Mouse (Mus musculus): ENCODE results near the gene 1700001L19Rik. TPM values are rescaled to one million over a fixed set of nuclear protein-coding genes. Genes with fewer than 3 reads are reported as not detected.
A peak's percentile ranks its signal among the peaks of the same experiment; 100 is the strongest.
"Not testable (repeated sequence)": the region's sequence is repeated elsewhere in the genome, so short reads cannot be mapped to it uniquely, and the experiment has no call there.

1700001L19Rik gene
- 1.6 and 1.8 TPM in 2 replicates for polyA plus RNA-seq (2016; fragmentation: Nextera tagmentation; extraction: Ambion mirVana)

DNA sequence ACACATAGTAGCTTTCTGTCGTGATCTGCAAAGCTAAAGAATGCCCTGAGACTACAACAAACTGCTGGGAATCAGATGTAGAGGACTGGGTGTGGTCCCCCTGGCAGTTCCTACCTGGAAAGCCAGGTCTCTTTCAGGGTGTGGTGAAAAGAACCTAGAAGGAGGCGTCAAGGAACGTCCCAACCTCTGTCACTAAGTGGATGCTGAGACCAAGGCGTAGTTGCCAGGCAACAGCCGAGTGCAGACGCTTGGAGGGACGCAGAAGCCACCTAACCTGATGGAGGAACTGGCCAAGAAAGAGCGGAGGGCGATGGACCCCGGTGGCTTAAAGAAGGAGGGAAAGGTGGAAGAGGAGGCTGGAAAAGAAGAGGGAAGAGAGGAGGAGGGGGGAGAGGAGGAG lies at the start of gene 1700001L19Rik:
Gene 1700001L19Rik, plus strand, starts transcription at position 223 of the 400 bp plus-strand sequence.
- 11% methylated on average over 10 of the region's 10 CpGs for WGBS
- Histone ChIP-seq H3K4me2 (replicated peaks) (peak within 1 kb of the TSS; percentile 49), H3K27ac (no peak within 1 kb of the TSS), H3K9ac (no peak within 1 kb of the TSS), H3K4me3 (no peak within 1 kb of the TSS), H3K36me3 (peaks cover 9% of the 10 kb centered on the region), H3K27me3 (replicated peaks) (no peaks in the 10 kb centered on the region; the same call in 1 of the 2 replicates), H3K4me1 (peaks cover 5% of the 10 kb centered on the region; the same call in 1 of the 2 replicates), H3K9me3 (no peaks in the 10 kb centered on the region)
- ATAC-seq (ENCODE audit: low FRiP score, low read depth): peak; percentile 26; the same call in 1 of the 2 replicates

DNA sequence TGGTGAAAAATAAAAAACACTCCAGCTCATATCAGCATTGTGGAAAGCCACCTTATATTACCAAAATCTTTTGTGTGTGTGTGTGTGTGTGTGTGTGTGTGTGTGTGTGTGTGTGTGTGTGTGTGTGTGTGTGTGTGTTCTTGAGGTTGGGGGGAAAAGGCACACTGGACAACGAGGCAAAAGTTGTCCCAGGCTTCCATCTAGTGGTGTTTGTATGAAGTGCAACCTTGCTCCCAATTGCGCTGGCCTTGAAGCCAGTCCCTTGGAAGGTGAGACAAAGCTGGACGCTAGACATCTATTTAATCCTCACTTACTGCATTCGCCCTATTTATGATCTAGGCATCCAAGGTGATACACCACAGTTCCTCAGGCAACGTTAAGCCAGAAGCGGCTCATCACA lies 43.8 kb upstream of the 1700001L19Rik start:
- not testable (repeated sequence) for H3K9ac ChIP-seq; ATAC-seq (ENCODE audit: low FRiP score, low read depth); H3K27ac ChIP-seq; H3K9me3 ChIP-seq; H3K4me2 ChIP-seq (replicated peaks); H3K27me3 ChIP-seq (replicated peaks); H3K4me1 ChIP-seq; H3K36me3 ChIP-seq; H3K4me3 ChIP-seq
- 25% methylated on average over 6 of the region's 6 CpGs for WGBS

DNA sequence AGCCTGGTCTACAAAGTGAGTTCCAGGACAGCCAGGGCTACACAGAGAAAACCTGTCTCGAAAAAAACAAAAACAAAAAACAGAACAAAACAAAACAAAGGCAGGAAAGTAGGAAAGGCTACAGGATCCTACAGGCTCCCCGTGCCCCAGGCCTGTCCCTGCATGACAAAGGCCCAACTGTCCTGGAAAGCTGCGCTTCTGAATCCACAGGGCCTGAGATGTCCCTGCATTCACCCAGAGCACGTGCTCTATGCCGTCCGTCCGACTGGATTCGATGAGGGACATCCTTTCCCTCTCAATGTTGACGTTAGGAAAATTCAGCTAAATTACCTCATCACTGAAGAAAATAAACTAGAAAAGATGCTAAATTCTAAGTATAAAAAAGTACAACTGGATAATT lies 29.1 kb upstream of the 1700001L19Rik start:
- Histone ChIP-seq H3K9me3 (no peaks in the 10 kb centered on the region), H3K4me3 (no peak overlapping the region), H3K27ac (no peak overlapping the region), H3K27me3 (replicated peaks) (no peaks in the 10 kb centered on the region), H3K4me1 (no peaks in the 10 kb centered on the region), H3K4me2 (replicated peaks) (no peak overlapping the region), H3K9ac (no peak overlapping the region), H3K36me3 (peaks cover 63% of the 10 kb centered on the region)
- WGBS: 94% methylated on average over 9 of the region's 9 CpGs
- ATAC-seq (ENCODE audit: low FRiP score, low read depth): no peak

DNA sequence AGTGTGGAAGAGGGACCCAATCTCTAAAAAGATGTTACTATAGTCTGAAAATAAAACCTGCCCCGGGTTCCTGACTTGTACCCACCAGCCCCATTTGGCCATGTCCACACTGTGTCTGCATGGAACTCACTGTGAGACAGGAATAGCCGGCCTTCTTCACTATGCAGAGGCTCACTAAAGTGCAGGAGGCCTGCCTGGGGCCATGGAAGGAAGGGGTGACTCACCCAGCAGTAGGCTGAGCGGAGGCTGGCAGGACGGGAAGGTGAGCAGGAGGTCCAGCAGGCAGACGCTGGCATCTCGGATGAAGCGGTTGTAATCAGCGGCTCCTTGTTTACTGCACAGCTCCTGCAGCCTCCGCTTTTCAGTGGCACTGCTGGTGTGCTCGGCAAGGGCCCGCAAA lies 28.7 kb upstream of the 1700001L19Rik start:
- Histone ChIP-seq H3K27ac (no peak overlapping the region), H3K27me3 (replicated peaks) (no peaks in the 10 kb centered on the region), H3K9ac (no peak overlapping the region), H3K36me3 (peaks cover 58% of the 10 kb centered on the region), H3K4me3 (no peak overlapping the region), H3K4me1 (peaks cover 4% of the 10 kb centered on the region; the same call in 1 of the 2 replicates), H3K9me3 (no peaks in the 10 kb centered on the region), H3K4me2 (replicated peaks) (no peak overlapping the region)
- 90% methylated on average over 11 of the region's 11 CpGs for WGBS
- no peak for ATAC-seq (ENCODE audit: low FRiP score, low read depth)

DNA sequence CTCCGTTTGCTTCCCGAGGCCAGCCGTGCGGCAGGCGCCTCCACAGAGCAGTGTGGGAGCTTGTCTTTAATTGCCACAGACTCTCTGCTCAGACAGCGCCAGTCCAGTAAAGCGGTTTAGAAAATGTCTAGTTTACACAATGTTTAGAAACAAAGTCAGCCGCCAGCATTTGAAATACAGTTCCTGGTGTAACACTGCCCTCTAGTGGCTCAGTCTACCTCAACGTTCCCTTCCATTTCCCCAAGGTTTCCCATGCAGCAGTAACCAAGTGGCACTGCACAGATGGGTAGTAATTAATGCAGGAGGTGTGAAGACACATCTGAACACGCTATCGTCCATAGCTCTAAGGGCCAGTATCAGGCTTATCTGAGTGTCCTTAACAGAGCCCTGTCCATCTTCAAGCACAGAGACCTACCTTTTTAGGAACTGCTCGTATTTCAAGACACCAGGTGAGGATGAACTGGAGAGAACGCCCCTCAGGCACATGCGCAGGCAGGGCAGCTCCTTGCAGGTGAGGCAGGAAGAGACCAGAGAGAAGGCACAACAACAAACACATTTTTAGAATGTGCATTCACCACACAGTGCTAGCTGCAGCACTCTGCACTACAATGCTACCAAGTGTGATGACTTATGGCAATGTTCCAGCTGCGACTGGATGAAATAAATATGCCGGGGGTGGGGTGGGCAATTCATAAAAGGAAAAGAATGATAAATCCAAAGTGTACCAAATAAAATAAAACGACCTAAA lies 27.5 kb upstream of the 1700001L19Rik start:
- H3K36me3 ChIP-seq: peaks cover 52% of the 10 kb centered on the region
- 76% methylated on average over 17 of the region's 17 CpGs for WGBS
- H3K4me3 ChIP-seq: no peak overlapping the region

DNA sequence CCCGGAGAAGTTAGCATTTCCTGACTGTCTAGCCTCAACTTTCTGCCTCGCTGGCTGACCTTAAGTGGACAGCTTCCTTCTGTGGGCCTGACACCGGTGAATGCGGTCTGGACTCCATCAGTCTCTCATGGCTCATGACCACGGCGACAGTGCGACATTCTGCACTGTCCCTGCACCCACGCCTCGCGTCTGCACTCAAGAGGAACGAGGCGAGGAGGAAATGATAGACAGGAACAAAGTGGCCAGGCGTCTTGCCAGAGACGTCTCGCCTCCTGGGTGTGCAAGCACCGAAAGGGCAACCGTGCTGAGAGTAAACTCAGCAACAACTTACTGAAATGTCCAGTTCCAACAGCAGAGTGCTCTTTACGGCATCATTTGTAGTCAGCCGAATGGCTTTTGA lies 25.0 kb upstream of the 1700001L19Rik start:
- peaks cover 55% of the 10 kb centered on the region for H3K36me3 ChIP-seq
- WGBS: 91% methylated on average over 19 of the region's 19 CpGs

More for the DNA sequence above, 27.5 kb upstream of the 1700001L19Rik start:
- Histone ChIP-seq H3K4me2 (replicated peaks) (no peak overlapping the region), H3K9ac (no peak overlapping the region), H3K27me3 (replicated peaks) (no peaks in the 10 kb centered on the region), H3K9me3 (no peaks in the 10 kb centered on the region), H3K4me1 (peaks cover 6% of the 10 kb centered on the region; the same call in 1 of the 2 replicates), H3K27ac (no peak overlapping the region)
- ATAC-seq (ENCODE audit: low FRiP score, low read depth): peak; percentile 53

DNA sequence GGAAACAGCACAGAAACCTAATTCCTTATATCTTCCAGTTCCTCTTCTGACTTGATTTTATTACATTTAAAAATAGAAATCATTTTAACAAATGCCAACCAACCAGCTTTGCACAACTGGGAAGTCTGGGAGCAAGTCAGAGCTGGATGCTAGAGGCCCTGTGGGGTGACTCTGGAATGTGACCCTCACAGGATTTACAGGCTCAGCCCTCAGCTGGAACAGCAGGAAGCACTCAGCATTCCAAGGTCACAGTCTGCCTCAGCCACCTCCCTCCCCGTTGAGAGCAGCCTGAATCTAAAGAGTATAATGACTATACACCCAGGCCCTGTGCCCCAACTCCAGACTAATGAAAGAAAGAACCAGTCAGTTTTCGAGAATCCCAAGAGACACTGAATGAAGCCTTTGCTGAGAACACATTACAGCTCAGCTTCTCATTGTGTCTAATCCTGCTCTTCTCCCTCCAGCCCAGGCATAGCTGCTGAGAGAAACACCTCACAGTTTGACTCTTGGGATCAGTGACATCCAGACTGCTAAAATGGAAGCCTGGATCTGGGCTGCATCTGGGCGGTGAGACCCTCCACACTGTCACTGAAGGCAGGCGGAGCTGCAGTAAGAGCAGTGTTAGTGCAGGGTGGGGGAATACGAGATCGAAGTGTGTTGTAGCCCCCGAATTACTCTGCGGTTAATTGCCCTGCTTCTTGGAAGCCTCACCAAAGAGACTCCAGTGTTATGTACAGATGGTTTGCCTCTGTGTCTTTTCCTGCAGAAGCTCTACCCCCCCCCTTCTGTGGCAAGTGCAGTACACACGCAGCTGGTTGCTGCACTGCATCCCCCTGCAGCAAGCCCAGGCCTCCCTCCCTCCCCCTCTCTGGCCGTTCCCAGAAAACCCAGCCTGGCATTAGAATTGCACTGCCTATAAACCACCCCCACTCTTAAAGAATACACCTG lies 24.0 kb upstream of the 1700001L19Rik start:
- Histone ChIP-seq H3K27ac (no peak overlapping the region), H3K9me3 (no peaks in the 10 kb centered on the region), H3K36me3 (peaks cover 52% of the 10 kb centered on the region), H3K27me3 (replicated peaks) (no peaks in the 10 kb centered on the region), H3K4me2 (replicated peaks) (no peak overlapping the region), H3K9ac (no peak overlapping the region), H3K4me1 (peaks cover 6% of the 10 kb centered on the region; the same call in 1 of the 2 replicates), H3K4me3 (no peak overlapping the region)
- ATAC-seq (ENCODE audit: low FRiP score, low read depth): no peak
- WGBS: 47% methylated on average over 10 of the region's 10 CpGs

More for the DNA sequence above, 25.0 kb upstream of the 1700001L19Rik start:
- no peak overlapping the region for H3K4me2 ChIP-seq (replicated peaks)
- peaks cover 6% of the 10 kb centered on the region; the same call in 1 of the 2 replicates for H3K4me1 ChIP-seq
- no peaks in the 10 kb centered on the region for H3K27me3 ChIP-seq (replicated peaks)
- no peak overlapping the region for H3K9ac ChIP-seq
- no peak overlapping the region for H3K27ac ChIP-seq
- no peak overlapping the region for H3K4me3 ChIP-seq
- H3K9me3 ChIP-seq: no peaks in the 10 kb centered on the region
- ATAC-seq (ENCODE audit: low FRiP score, low read depth): no peak

DNA sequence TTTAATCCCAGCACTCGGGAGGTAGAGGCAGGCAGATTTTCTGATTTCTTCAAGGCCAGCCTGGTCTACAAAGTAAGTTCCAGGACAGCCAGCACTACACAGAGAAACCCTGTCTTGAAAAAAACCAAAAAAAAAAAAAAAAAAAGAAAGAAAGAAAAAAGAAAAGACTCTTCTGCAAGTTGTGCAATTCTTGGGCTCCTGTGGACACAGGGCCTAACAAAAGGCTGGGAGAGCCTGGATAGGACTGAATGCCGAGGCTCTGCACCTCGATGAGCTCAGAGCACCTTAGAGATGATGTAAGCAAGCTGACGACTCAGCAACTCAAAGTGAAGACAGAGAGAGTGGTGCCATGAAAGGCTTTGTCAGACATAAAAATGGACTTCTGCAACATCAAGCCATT lies 22.8 kb upstream of the 1700001L19Rik start:
- H3K27ac ChIP-seq: no peak overlapping the region
- no peaks in the 10 kb centered on the region for H3K9me3 ChIP-seq
- no peak overlapping the region for H3K4me2 ChIP-seq (replicated peaks)
- peaks cover 6% of the 10 kb centered on the region; the same call in 1 of the 2 replicates for H3K4me1 ChIP-seq
- H3K36me3 ChIP-seq: peaks cover 52% of the 10 kb centered on the region
- H3K9ac ChIP-seq: no peak overlapping the region
- H3K27me3 ChIP-seq (replicated peaks): no peaks in the 10 kb centered on the region
- ATAC-seq (ENCODE audit: low FRiP score, low read depth): no peak
- WGBS: 78% methylated on average over 4 of the region's 4 CpGs
- no peak overlapping the region for H3K4me3 ChIP-seq

DNA sequence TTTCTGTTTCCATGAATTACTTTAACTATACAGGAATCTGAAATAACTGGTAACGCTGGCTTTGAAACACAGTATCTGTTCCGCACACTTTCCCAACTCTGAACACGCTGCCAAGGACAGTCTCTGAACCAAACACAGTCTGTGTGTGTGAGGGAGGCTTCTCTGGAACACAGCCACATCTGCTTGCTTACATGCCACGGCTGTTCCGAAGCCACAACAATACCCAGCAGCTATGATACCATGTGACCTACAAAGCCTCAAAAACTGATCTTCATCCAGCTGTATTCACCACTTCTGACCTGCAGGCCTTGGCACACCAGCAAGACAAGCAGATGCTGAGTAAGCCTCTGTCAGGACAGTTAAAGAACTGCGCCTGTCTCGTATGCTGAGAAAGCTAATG lies 19.3 kb upstream of the 1700001L19Rik start:
- WGBS: 95% methylated on average over 7 of the region's 7 CpGs
- Histone ChIP-seq H3K27ac (no peak overlapping the region), H3K27me3 (replicated peaks) (no peaks in the 10 kb centered on the region), H3K4me3 (no peak overlapping the region), H3K4me1 (peaks cover 14% of the 10 kb centered on the region), H3K9ac (no peak overlapping the region), H3K9me3 (no peaks in the 10 kb centered on the region), H3K36me3 (peaks cover 33% of the 10 kb centered on the region), H3K4me2 (replicated peaks) (no peak overlapping the region)
- ATAC-seq (ENCODE audit: low FRiP score, low read depth): no peak

DNA sequence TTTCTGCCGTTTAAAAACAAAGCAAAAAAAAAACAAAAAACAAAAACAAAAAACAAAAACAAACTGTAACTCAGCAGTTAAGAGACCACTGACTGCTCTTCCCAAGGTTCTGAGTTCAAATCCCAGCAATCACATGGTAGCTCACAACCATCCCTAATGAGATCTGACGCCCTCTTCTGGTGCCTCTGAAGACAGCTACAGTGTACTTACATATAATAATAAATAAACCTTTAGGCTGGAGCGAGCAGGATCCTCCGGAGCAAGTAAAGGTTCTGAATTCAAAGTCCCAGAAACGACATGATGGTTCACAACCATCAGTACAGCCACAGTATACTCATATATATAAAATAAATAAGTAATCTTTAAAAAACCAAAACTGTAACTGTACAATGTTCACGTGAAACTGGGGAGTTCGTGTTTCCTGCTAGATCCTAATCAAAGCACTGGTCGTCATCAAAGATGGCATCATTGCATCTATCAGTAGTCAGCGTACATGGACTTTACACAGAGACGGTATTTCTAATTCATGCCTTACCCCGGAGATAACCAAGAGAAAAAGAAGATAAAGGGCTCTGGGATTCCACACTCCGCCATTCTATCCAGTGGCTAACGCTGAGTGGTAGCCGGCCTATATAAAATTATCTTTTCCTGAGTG lies 16.0 kb upstream of the 1700001L19Rik start:
- Histone ChIP-seq H3K27me3 (replicated peaks) (no peaks in the 10 kb centered on the region), H3K9me3 (no peaks in the 10 kb centered on the region), H3K4me3 (peak overlapping the region; percentile 70), H3K4me2 (replicated peaks) (peak overlapping the region; percentile 89), H3K4me1 (peaks cover 10% of the 10 kb centered on the region), H3K27ac (no peak overlapping the region), H3K9ac (peak overlapping the region; percentile 70), H3K36me3 (peaks cover 42% of the 10 kb centered on the region)
- WGBS: 29% methylated on average over 14 of the region's 14 CpGs
- ATAC-seq (ENCODE audit: low FRiP score, low read depth): no peak; the same call in 1 of the 2 replicates

DNA sequence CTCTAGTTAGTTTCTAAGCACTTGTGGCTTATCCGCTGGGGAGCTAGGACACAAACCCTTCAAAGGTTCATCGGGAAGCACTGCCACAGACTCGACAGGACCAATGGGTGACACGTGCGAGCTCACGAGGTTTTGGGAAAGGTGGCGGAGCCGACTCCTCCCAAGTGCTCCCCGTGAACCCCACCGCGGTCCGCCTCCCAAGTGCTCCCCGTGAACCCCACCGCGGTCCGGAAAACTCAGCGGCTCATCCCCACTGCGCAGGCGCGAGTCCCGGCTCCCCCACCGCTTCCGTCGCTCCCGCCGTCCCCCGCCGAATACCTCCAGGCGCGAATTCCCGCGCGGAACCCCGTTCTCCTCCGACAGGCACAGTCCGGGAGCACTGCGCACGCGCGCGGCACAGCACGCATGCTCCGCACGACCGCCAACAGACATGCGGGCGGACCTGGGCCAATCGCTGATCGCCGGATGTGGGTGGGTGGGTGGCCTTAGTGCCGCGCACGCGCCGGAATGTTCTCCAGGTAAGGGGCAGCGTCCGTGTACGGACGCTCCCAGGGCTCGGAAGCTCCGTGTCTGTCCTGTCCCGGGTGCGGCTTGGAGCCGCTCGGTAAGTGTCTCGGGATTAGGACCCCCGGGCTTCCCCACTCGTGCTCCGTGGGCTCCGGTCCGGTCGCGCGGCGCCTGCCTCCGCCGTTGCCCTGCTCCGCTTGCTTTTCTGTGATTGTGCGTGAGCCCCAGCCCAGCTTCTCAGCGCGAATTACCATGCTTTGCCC lies 15.3 kb upstream of the 1700001L19Rik start, which contains the start of the genes Mtrr and Fastkd3:
Gene Mtrr, minus strand, starts transcription at position 403 of the 770 bp plus-strand sequence.
Gene Fastkd3, plus strand, starts transcription at position 488 of the 770 bp plus-strand sequence.
- 1% methylated on average over 81 of the region's 81 CpGs for WGBS

More for the DNA sequence above, 15.3 kb upstream of the 1700001L19Rik start, which contains the start of the genes Mtrr and Fastkd3:
- Histone ChIP-seq H3K36me3 (peaks cover 37% of the 10 kb centered on the region), H3K27ac (no peak within 1 kb of the TSS), H3K27me3 (replicated peaks) (no peaks in the 10 kb centered on the region), H3K9ac (peak within 1 kb of the TSS; percentile 70), H3K9me3 (no peaks in the 10 kb centered on the region), H3K4me2 (replicated peaks) (peak within 1 kb of the TSS; percentile 89), H3K4me3 (peak within 1 kb of the TSS; percentile 70), H3K4me1 (peaks cover 10% of the 10 kb centered on the region)
- ATAC-seq (ENCODE audit: low FRiP score, low read depth): peak; percentile 99
